Mouse (Mus musculus) thymus, adult 18-20 months (tissue): Measurements from ENCODE around the gene Tmod2.
"Not testable (repeated sequence)": the region's sequence is repeated elsewhere in the genome, so short reads cannot be mapped to it uniquely, and the experiment has no call there.

ENCODE experiments used
- DNase-seq, 2 experiments: peaks; one replicate each; pipeline ENCODE4 v3.0.0; 2022; ENCODE audit warnings: mixed read lengths in 2 of 2

The Tmod2 gene

DNA sequence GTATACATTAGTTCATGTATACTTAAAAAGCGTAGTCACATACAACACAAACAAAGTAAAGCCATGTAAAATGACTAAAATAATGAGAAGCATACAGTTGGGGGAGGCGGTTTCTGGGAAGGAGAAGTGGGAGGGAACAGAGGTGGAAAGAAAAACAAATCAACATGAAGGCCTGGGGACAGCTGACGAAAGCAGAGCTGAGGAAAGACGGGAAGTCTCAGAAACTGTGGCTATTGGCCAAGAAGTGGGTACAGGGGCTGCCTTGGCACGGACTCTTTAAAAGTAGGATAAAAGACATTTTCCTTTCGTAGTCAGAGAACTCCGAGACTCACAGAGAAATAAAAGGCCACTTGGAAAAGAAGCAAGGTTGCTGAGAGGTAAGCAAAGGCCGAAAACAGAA, 62.1 kb downstream of the Tmod2 start:
- DNase-seq: no peak

DNA sequence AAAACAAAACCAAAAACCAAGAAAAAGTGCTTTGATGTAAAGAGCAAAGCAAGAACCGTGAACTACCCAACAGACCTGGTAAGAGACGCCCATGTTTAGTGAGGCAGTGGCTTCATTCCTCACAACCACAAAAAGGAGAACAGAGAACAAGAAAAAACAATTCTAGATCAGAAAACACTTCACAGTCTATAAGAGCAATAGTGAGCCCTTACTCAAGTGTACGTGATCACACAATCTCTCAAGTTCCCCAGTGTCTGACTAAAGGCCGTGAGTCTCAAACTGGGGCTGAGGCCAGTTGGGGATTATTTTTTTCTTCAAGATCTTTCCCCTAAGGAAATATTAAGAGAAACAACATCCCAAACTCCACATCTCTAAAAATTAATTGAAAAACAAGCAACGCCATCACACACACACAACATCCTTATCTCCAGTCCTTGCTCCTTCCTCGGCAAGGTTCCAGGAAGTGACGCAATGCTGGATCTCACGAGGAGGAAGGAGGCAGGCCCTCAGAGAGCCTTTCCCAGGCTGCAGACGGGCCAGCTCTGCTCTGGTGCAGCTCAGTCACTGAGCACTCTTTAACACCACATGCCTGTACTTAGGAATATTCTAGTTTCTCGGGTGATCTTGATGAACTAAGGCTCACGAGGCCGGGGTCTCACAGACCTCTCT, 64.1 kb downstream of the Tmod2 start:
- DNase-seq: peak; percentile 12 to 22

DNA sequence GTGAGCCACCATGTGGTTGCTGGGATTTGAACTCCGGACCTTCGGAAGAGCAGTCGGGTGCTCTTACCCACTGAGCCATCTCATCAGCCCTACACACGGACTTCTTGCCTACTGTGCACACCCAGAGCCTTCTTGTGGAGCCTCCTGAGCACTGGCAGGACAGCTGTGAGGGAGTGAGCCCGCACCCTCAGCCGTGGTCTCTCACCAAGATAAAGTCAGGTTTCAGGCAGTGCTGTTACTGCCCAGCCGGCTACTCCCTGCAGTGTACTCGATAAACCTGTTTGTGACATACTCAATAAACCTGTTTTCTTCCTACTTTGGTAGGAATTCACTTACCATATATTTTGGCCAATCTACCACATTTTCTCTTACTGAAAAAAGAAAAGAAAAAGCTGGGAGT, 65.6 kb downstream of the Tmod2 start:
- DNase-seq: no peak

DNA sequence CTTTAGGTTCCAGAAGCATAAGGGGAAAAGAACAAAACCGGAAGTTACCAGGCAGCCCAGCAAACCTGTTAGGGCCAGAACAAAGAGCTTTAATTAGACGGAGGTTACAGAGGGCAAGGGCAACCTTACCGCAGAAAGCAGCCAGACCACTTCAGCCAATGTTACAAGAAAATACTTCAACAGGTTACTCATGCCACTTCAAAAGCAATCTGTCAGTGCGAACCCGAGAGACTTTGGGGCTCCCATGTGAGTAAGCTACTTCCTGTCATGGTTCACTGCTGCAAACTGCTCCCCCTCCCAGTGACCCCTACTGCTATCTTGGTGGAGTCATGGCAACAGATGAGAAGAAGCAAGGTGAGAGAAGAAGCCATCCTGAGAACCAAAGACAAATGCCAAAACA, 69.6 kb downstream of the Tmod2 start:
- DNase-seq: peak in 1 of 2 experiments; percentile 35

DNA sequence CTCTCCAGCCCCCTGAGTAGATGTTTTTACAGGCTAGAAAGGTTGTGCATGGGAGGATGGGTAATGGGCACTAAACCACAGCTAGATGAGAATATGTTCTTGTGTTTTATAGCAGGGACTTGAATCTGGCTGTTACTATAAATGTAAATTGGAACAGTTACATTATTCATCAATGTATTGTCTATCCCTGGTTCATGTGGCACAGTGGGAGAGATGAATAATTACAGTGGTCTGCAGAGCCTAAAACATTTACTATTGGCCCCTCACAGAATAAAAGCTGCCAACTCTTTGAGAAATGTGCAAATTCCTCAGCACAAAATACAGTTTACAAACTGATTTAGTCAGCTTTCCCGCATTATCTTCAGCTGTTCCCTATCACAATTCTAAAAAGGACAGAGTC, 74.7 kb downstream of the Tmod2 start:
- DNase-seq: no peak

DNA sequence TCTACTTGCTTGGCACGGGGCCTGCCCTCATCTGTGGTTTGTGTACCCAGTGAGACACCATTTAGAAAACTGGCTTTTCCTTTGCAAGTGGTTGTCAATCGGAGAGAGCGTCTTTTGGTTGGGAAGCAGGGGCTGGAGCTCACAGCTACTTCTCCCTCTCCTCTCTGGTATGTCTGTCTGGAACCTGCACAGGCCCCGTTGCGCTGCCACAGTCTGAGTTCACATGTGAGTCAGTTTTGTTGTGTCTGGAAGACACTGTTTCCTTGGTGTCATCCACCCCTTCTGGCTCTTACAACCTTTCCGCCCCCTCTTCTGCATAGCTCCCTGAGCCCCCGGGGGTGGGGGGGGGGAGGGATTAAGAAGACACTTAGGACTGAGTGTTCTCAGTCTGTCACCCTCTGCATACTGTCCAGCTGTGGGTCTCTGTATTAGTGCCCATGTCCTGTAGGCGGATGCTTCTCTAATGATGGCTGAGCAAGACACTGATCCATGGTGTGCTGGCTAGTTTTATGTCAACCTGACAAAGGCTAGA, 76.6 kb downstream of the Tmod2 start:
- no peak for DNase-seq

DNA sequence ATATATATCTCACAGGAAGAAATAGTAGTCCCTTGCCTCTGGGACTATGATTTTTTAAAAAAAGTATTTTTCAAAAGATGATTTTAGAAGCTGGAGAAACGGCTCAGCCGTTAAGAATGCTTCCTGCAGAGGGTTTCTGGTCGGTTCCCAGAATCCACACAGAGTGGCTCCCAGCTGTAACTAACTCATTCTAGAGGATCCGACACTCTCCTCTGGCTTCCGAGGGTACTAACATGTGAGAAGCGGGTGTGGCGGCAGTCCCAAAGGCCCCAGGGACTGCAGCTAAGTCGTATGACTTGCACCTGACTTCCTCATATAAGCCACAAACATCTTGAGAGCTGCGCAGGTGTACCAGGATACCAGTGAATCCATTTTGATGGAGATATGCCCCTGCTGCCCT, 78.1 kb downstream of the Tmod2 start:
- not testable (repeated sequence) for DNase-seq

DNA sequence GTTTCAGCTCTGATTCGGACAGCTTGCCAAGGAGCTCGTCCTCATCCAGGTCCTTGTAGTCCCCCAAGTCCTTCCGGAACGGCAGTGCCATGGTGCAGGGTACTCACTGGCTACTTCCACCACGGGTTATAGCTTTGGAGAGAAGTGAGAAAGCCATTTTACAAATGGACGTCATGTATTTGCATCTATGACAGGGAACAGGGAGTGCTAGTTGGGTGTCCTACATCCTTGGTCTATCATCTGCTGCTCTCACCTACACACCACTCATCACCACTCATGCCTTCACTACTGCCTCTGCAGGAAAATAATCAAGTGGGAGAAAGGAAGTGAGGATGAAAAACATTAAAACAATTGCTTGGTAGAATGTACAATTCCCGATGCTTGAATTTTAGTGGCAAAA, 78.7 kb downstream of the Tmod2 start:
- no peak for DNase-seq

DNA sequence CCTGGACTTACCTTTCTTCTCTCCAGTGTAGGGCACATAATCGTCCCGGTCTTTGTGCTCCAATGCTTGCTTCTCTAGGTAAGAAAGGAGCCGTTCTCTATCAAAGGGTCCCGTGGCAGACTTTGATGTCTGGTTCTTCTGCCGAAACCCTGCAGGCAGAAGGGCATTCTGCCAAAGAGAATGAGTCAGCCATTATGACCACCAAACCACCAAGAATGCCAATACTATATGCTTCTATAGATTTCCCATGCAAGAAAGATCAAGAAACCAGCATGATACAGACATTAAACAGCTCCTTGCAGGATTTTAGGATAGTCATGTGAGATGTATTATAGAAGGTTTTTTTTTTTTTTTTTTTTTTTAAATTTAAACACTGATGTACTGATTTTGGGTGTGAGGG, 81.8 kb downstream of the Tmod2 start:
- DNase-seq: no peak

DNA sequence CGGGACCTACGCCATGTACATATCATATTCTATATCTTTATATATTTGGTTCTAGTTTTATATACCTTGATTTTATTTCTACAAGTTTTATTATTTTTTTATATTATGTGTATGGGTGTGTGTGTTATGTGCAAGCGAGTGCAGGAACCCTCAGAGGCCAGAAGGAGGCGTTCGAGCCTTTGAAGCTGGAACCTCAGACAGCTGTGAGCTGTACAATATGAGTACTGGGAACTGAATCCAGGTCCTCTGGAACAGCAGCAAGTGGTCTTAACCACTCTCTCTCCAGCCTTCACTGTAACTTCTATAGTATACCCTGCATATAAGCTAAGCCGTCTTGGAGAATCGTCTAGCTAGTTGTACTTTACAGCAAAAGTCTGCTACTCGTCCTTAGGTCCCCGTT, 83.0 kb downstream of the Tmod2 start:
- DNase-seq: no peak

DNA sequence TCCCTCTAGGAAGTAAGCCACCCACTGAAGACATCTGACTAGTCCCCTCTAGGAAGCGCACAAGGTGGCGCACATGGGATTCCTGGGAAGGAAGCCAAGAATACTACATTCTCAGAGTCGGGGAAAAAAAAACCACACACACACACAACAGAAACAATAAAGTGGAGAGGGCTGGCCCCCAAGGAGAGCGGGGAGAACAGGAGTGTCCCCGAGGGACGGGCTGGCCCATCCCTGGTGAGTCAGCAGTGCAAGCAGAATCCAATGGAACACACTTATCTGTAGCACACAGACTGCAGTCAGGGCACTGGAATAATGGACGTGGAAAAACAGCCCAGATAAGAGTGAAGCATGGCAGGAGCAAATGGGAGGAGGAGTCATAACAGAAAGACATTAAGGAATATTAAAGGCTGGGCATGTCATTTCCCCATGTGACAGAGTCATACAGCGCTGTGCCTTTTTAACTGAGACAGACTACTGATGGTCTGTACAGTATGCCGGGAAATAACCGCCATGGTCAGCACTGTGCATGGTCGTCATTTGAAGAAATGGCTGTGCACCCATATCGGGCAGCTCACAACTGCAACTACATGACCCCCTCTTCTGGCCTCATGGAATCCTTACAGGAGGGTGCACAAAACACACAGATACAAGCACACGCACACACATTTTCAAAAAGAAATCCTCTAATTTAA, 83.6 kb downstream of the Tmod2 start:
- no peak for DNase-seq

DNA sequence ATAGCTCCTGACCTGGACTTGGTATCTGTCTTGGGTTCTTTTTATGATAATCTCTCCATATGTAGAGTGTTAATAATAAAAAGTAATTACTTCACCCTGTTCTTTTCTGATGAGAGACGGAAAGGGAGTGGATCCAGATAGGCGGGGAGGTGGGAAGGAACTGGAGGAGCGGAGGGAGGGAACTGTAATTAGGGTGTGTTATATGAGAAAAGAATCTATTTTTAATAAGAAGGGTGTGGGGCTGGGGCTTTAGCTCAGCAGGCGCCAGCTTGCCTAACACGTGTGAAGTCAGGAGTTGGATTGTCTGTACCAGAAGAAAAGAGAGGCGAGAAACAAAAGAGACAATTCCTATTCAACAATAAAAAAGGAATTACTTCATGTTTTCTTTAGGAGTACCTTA, 87.5 kb downstream of the Tmod2 start:
- no peak for DNase-seq

DNA sequence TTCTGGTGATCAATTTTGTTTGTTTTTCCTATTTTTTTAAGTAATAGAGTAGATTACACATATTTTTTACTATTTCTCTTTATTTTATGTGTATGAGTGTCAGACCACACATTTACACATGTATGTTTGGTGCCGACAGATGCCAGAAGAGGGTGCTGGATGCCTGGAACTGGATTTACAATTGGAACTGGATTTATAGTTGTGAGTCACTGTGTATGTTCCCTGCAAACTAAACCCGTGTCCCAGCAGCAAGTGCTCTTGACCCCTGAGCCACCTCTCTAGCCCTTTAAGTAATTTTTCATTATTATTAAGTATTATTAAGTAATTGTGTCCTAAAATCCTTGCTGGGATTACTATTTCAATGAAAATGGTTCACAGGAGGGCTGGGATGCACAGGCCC, 88.9 kb downstream of the Tmod2 start:
- DNase-seq: no peak

DNA sequence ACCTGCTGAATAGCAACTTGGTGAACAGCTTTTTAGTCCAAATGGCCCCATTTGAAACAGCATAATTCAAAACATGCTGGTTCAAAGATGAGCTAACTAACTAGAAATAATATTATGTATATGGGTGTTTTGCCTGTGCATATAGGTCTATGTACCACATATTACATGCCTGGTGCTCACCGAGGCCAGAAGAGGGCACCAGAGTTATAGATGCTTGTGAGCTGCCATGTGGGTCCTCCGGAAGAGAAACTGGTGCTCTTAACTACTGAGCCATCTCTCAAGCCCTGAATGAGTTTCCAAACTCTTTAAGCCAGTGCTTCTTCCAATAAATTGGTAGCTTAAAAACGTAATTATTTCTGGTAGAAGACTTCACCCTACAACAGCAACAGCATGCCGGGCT, 89.3 kb downstream of the Tmod2 start:
- peak in 1 of 2 experiments; percentile 35 for DNase-seq

DNA sequence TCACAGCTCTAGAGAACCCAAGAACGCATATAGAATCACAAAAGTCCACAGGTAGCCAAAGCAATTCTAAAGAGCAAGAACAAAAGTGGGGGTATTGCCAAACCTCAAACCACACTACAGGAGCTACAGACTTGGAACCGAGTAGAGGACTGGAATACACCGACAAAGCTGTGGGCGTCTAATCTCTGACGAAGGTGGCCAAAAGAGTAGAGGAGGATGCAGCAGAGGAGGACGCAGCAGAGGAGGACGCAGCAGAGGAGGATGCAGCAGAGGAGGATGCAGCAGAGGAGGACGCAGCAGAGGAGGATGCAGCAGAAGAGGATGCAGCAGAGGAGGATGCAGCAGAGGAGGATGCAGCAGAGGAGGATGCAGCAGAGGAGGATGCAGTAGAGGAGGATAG, 90.2 kb downstream of the Tmod2 start:
- DNase-seq: no peak

DNA sequence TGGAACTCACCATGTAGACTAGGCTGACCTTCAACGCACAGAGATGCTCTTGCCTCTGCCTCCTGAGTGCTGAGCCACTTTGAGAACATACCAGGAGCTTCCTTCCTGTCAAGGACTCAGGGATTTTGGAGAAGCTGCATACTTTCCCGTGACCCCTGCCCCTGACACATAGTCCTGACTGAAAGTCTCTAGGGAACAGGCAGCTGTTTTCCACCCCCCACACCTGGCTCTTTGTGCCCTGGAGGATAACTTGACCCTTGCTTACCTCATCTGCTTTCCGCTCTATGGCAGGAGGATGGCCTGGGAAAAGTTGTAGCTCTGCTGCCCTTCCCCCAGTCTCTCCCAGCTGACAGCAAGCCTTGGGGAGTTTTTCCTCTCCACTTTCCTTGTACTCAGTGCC, 93.4 kb downstream of the Tmod2 start:
- no peak for DNase-seq
